Mouse (Mus musculus) cerebellum, postnatal 10 days (tissue): Measurements from ENCODE around the gene Nup62.
A peak's percentile ranks its signal among the peaks of the same experiment; 100 is the strongest.
"Not testable (repeated sequence)": the region's sequence is repeated elsewhere in the genome, so short reads cannot be mapped to it uniquely, and the experiment has no call there.

Source experiments
- DNase-seq, 2 experiments: peaks; one replicate each; pipeline ENCODE4 v3.0.0; 2021; ENCODE audit warnings: mixed read lengths in 2 of 2

The Nup62 gene

GRCm38 (mm10) chr7:44864595-44865542 is 49.0 kb downstream of the Nup62 start:
- peak; percentile 52 to 56 for DNase-seq

GRCm38 (mm10) chr7:44866276-44867009 is 50.6 kb downstream of the Nup62 start:
- peak; percentile 51 for DNase-seq

GRCm38 (mm10) chr7:44867010-44867702 is 51.3 kb downstream of the Nup62 start:
- peak; percentile 32 to 35 for DNase-seq

- DNase-seq: peak in 1 of 2 experiments; percentile 24
These were observed 51.9 kb downstream of the Nup62 start for GRCm38 (mm10) chr7:44867802-44868201.

GRCm38 (mm10) chr7:44868465-44868864 is 52.6 kb downstream of the Nup62 start:
- DNase-seq: peak; percentile 28 to 36

- peak; percentile 75 to 77 for DNase-seq
These were observed 53.2 kb downstream of the Nup62 start for GRCm38 (mm10) chr7:44868919-44869696.

- DNase-seq: peak; percentile 94 to 96
These were observed 54.0 kb downstream of the Nup62 start, which contains the start of gene Ptov1 for GRCm38 (mm10) chr7:44869697-44870528. Gene Ptov1 (minus strand): TSS chr7:44869788.

GRCm38 (mm10) chr7:44870614-44871013 is 54.7 kb downstream of the Nup62 start:
- DNase-seq: no peak

GRCm38 (mm10) chr7:44871181-44871580 is 55.3 kb downstream of the Nup62 start:
- DNase-seq: no peak

GRCm38 (mm10) chr7:44871774-44872173 is 55.9 kb downstream of the Nup62 start:
- DNase-seq: not testable (repeated sequence)

- DNase-seq: no peak
These were observed 61.9 kb downstream of the Nup62 start for GRCm38 (mm10) chr7:44877833-44878232.
